Mouse (Mus musculus) spleen, postnatal 4 days (tissue): ENCODE results near the gene Nutm2.
"Not testable (repeated sequence)": the region's sequence is repeated elsewhere in the genome, so short reads cannot be mapped to it uniquely, and the experiment has no call there.

Experiments
- DNase-seq, 2 experiments: peaks; one replicate each; pipeline ENCODE4 v3.0.0; 2022; ENCODE audit warnings: low spot score in 2 of 2

Nutm2 gene

GRCm38 (mm10) chr13:50467007-50467406 is at the start of gene Nutm2:
TSS of gene Nutm2 (plus strand) at chr13:50467307.
- DNase-seq: no peak

DNA sequence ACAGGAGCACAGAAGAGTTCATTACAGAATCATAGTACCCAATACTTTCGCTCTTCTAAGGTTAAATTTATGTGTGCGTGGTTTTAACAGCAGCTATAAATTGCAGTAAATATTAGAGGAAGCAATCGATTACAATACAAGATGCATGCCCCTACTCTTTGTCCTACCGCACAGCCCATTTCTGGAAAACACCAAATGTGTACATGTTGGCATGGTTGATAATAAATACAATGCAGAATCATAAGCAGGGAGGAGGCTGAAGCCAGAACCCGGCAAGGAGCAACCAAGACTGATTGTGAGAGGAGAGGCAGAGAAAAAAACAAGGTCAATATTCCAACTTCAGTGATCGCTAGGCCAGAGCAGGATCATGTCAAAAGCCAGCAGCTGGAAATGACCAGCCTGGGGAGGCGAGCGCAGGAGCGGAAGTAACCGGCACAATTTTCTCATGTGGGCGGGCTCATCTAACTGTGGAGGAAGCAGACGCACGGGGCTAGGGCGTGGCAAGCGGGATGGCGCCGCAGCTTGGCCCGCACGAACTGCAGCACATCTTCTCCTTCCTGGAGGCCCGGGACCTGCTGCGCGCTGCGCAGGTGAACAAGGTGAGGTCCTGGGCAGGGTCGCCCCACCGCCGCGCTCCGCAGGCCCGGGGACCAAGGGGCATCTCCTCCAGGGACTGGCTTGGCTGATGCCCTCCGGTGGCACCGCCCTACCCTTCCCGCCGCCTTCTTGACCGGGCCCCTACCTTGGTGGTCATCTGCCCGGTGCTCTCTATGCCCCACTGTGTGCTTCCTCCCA is 49.5 kb upstream of the Nutm2 start, which contains the start of gene Fbxw17:
TSS of gene Fbxw17 (plus strand) at position 476 of the 795 bp plus-strand sequence.
- DNase-seq: peak; percentile 47 to 78

- no peak for DNase-seq
These were observed 48.7 kb upstream of the Nutm2 start for GRCm38 (mm10) chr13:50418421-50418820.

DNA sequence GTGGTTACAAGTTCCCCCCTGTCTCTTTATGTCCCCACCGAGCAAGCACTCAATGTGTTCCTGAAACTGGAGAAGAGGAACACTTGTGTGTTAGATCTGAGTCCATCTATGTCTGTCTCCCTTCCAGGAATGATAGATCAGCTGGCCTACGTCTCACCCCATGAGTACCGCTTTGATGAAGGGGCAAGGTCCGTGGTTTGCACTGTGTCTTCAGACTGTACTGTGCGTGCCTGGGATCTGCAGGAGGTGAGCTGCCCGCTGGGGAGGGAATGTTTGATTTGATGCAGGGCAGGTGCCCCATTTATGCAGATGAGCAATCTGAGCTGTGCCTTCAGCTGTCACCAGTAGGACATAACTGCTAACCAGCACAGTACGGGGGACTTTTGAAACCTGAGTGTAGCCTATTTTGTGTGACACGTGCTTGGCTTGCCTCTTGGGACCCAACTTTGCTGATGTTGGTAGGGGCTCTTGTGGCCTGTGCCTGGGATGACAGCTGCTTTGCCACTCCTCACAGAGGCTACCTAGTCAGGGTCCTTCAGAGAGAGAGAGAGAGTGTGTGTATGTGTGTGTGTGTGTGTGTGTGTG is 43.4 kb upstream of the Nutm2 start:
- no peak for DNase-seq

GRCm38 (mm10) chr13:50424517-50424916 is 42.6 kb upstream of the Nutm2 start:
- DNase-seq: no peak

DNA sequence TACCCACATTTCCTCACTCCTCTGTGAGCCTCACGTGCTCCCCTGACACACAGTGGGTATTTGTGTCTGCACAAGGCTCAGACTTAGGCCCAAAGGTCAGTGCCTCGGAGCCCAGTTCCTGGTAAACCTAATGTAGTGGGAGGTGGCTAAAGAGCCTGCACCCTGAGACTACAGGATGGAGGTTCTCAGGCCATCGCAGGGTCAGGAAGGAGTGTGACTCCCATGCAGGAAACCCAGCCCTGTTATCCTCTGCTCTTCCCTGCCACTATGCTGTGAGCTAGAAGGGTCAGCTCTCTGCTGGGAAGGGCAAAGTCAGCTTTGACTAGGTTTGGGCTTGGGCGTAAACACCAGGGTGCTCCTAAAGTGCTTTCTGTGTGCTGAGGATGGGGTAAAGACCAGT is 40.4 kb upstream of the Nutm2 start:
- DNase-seq: no peak

DNA sequence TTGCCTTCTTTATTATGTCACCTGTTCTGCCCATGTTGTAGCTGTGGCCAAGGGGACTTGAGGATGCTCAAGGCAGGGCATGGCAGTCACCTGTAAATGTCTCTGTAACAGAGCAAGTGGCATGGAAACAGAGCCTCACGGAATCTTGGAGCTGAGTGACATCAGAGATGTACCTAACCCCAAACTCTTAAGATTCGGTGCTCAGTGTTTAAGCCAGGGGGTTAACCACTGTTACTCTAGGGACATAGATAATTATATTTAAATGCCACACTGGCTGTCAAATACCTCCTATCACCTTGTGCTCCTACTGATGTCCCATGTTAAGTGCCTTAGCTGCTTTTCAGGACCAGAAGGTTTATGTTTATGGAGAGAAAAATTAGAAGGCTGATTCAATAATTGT is 23.3 kb upstream of the Nutm2 start, which contains the start of gene Gm47429:
TSS of gene Gm47429 (minus strand) at position 101 of the 400 bp plus-strand sequence.
- no peak for DNase-seq

- no peak for DNase-seq
These were observed 21.8 kb upstream of the Nutm2 start for GRCm38 (mm10) chr13:50445261-50445660.

DNA sequence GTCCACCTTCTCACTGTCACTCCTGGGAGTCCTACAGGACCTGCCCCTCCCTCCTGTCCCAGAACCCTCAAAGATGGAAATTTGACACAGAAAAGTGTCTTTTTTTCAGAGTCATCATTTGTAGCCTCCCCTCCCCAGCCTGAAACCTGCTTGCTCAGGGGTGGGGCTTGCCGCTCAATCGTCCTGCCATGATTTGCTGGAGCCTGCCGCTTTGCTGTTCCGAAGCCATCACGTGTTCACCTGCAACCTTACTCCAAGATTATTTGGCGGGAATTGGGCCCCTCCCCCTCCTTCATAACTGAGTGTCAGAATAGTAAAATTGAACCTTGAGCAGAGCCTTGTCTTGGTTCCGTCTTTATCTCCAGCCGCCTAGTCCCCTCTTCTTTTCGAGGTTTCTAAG is 14.8 kb upstream of the Nutm2 start:
- DNase-seq: not testable (repeated sequence)

DNA sequence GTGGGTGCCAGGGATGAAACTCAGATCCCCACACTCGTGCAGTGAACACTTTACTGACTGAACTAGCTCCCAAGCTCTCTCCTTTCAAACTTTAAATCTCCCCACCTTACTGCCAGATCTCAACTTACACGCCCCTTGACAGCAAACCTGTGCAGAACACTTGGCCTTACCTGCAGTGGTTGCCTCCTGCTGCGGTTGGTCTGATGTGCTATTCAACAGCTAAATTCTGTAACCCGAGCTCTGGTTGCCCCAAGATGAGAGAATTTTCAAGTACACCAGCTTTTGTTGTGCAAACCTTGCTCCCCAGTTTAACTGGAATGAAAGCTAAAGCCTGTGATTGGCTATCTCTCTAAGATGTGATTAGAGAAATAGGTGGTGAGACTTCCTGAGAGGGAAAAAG is 13.7 kb upstream of the Nutm2 start:
- DNase-seq: no peak

DNA sequence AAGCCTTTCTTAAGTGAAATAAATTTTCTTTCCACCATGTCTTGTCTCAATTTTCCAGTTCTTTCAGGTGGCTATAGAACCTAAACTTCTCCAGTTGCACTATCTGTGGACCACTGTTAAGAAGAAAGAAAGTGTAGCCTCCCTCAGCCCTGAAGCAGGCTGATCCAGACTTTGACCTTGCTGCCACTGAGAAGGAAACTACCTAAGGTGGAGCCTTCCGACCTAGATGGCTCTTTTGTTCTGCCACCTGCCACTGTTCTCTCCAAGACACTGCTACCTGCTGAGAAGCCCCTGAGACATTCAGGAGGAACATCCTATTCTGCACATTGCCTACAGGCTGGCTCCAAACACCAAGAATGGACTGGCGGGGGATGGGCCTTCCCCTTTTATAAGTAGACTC is 6.7 kb upstream of the Nutm2 start:
- not testable (repeated sequence) for DNase-seq

- no peak for DNase-seq
These were observed 2.2 kb upstream of the Nutm2 start for GRCm38 (mm10) chr13:50464621-50465562.

DNA sequence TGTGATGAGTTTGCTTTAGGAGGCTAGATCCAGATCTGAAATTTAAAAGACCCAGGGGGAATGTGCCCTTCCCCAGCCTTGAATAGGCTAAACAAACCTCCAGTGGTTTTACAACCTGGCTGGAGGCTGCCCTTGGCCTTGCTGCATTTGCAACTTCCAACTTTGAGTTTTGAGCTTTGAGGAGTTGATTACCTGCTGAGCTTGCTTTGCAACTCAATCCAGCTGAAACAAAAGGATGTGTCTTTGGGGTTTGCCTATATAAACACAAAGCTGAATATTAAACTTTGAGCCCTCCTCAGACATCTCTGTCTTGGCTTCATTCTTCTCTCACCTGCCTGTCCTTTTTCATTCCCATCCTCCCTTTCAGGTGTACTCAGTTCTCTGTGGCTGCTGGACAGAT is 21.4 kb downstream of the Nutm2 start:
- not testable (repeated sequence) for DNase-seq

- DNase-seq: not testable (repeated sequence)
These were observed 43.6 kb downstream of the Nutm2 start for GRCm38 (mm10) chr13:50510470-50511343.
